10 mouse cellular contexts compared by ENCODE assay signal in genomic region chr13:4059363-4059762, GRCm38 (mm10). TPM values are rescaled to one million over a fixed set of nuclear protein-coding genes. Genes with fewer than 3 reads are reported as not detected.
DNase-seq lines count a peak whose midpoint lies in the region; ATAC-seq and TF ChIP-seq lines count a peak whose summit lies in the region.
"Had no signal": no experiment of that assay in that cellular context is flagged by ENCODE, and none has a peak within 500 bp of the region (broad histone marks: within the 10 kb centered on the region; RNA-seq: fewer than 3 reads in every experiment).

No protein-coding gene starts in this region.

- peak; percentile 28 for ATAC-seq in liver, postnatal 0 days
- no peak for ATAC-seq in liver, embryonic 12.5 days
- no peak for ATAC-seq in stomach, embryonic 15.5 days (ENCODE audit: insufficient read depth, low FRiP score, low read depth)
- ATAC-seq in forebrain, embryonic 12.5 days (ENCODE audit: low FRiP score) = no peak

- peak overlapping the region; percentile 39; the same call in 1 of the 2 replicates for H3K9ac ChIP-seq in liver, postnatal 0 days (replicated peaks)
- H3K9ac ChIP-seq in liver, embryonic 12.5 days = no peak overlapping the region
- no peak overlapping the region for H3K9ac ChIP-seq in stomach, embryonic 15.5 days
- no peak overlapping the region for H3K9ac ChIP-seq in forebrain, embryonic 12.5 days
- H3K9ac ChIP-seq: embryonic facial prominence, embryonic 12.5 days had no signal

- peaks cover 3% of the 10 kb centered on the region; the same call in 1 of the 2 replicates for H3K4me1 ChIP-seq in liver, postnatal 0 days (ENCODE audit: insufficient read depth)
- no peaks in the 10 kb centered on the region for H3K4me1 ChIP-seq in liver, embryonic 12.5 days
- H3K4me1 ChIP-seq in stomach, embryonic 15.5 days = 0 out of 2 replicates have a peak, but pooled peaks cover 4% of the 10 kb centered on the region
- no peaks in the 10 kb centered on the region for H3K4me1 ChIP-seq in forebrain, embryonic 12.5 days
- H3K4me1 ChIP-seq: embryonic facial prominence, embryonic 12.5 days had no signal

- peak; percentile 14 for DNase-seq in liver, postnatal 0 days
- peak; percentile 82 for DNase-seq in fibroblast of lung, adult 2 months (ENCODE audit: low read depth)
- DNase-seq in heart, postnatal 36 days = peak; percentile 3 to 10
- DNase-seq in adrenal gland, postnatal 4 days (ENCODE audit: low spot score in 2 of 2) = no peak
- DNase-seq: spleen, adult 18-20 months had no signal

- intact Hi-C loops in heart, postnatal 36 days (cut with DNase I) = no loop called here

- H3K4me2 ChIP-seq in liver, postnatal 0 days (ENCODE audit: low read depth, low read length) = peak overlapping the region; percentile 51
- no peak overlapping the region for H3K4me2 ChIP-seq in liver, embryonic 12.5 days
- H3K4me2 ChIP-seq in stomach, embryonic 15.5 days = peak overlapping the region; percentile 25; the same call in 1 of the 2 replicates
- no peak overlapping the region for H3K4me2 ChIP-seq in forebrain, embryonic 12.5 days
- H3K4me2 ChIP-seq: embryonic facial prominence, embryonic 12.5 days had no signal

- peak overlapping the region; percentile 34 for H3K4me3 ChIP-seq in liver, postnatal 0 days (ENCODE audit: low read depth, low read length)
- no peak overlapping the region for H3K4me3 ChIP-seq in liver, embryonic 12.5 days
- no peak overlapping the region for H3K4me3 ChIP-seq in stomach, embryonic 15.5 days (replicated peaks)
- no peak overlapping the region for H3K4me3 ChIP-seq in forebrain, embryonic 12.5 days (replicated peaks)
- H3K4me3 ChIP-seq: embryonic facial prominence, embryonic 12.5 days had no signal

- peak overlapping the region; percentile 44 for H3K27ac ChIP-seq in liver, postnatal 0 days (ENCODE audit: low read depth)
- no peak overlapping the region for H3K27ac ChIP-seq in liver, embryonic 12.5 days
- no peak overlapping the region; the same call in 1 of the 2 replicates for H3K27ac ChIP-seq in stomach, embryonic 15.5 days
- H3K27ac ChIP-seq in forebrain, embryonic 12.5 days = no peak overlapping the region
- H3K27ac ChIP-seq: embryonic facial prominence, embryonic 12.5 days had no signal

- H3K36me3 ChIP-seq in liver, postnatal 0 days (replicated peaks; ENCODE audit: insufficient read depth, low read length) = no peaks in the 10 kb centered on the region
- H3K36me3 ChIP-seq in liver, embryonic 12.5 days = no peaks in the 10 kb centered on the region
- H3K36me3 ChIP-seq in stomach, embryonic 15.5 days = no peaks in the 10 kb centered on the region
- H3K36me3 ChIP-seq in forebrain, embryonic 12.5 days (replicated peaks) = no peaks in the 10 kb centered on the region
- H3K36me3 ChIP-seq: embryonic facial prominence, embryonic 12.5 days had no signal

- no peak for TF ChIP-seq EP300 in liver, postnatal 0 days (IDR thresholded peaks at IDR 0.05; ENCODE audit: low read depth)

- H3K9me3 ChIP-seq in liver, postnatal 0 days (ENCODE audit: low read length) = no peaks in the 10 kb centered on the region
- no peaks in the 10 kb centered on the region for H3K9me3 ChIP-seq in liver, embryonic 12.5 days (replicated peaks)
- no peaks in the 10 kb centered on the region for H3K9me3 ChIP-seq in stomach, embryonic 15.5 days
- H3K9me3 ChIP-seq in forebrain, embryonic 12.5 days = no peaks in the 10 kb centered on the region
- H3K9me3 ChIP-seq: embryonic facial prominence, embryonic 12.5 days had no signal

- no peak for TF ChIP-seq CTCF in liver, postnatal 0 days (IDR thresholded peaks at IDR 0.05; ENCODE audit: low read depth)

- H3K27me3 ChIP-seq in liver, postnatal 0 days (ENCODE audit: insufficient read depth, low read length) = no peaks in the 10 kb centered on the region
- H3K27me3 ChIP-seq in liver, embryonic 12.5 days (replicated peaks) = no peaks in the 10 kb centered on the region
- no peaks in the 10 kb centered on the region for H3K27me3 ChIP-seq in stomach, embryonic 15.5 days (replicated peaks)
- H3K27me3 ChIP-seq in forebrain, embryonic 12.5 days = no peaks in the 10 kb centered on the region
- H3K27me3 ChIP-seq: embryonic facial prominence, embryonic 12.5 days had no signal

- WGBS in liver, postnatal 0 days (ENCODE audit: insufficient replicate concordance) = 23% methylated on average over 5 of the region's 5 CpGs
- 46% methylated on average over 5 of the region's 5 CpGs for WGBS in liver, embryonic 12.5 days (ENCODE audit: insufficient replicate concordance)
- 30% methylated on average over 5 of the region's 5 CpGs for WGBS in stomach, embryonic 15.5 days
- 56% methylated on average over 5 of the region's 5 CpGs for WGBS in forebrain, embryonic 12.5 days

RNA-seq across cellular contexts. Expression of gene Akr1c14, which starts 10.6 kb away (rescaled TPM):
- 35.1 and 41.2 TPM in 2 replicates for polyA plus RNA-seq in liver, postnatal 0 days (2015; fragmentation: Nextera tagmentation; extraction: Ambion mirVana)
- 0.12 and 0.13 TPM in 2 replicates for polyA plus RNA-seq in liver, embryonic 12.5 days (2016; fragmentation: Nextera tagmentation; extraction: Ambion mirVana)
- total RNA-seq in heart, postnatal 36 days (2021) = 1 to 10 TPM; 6.8 to 7.9 TPM
- 3.1 and 3.2 TPM in 2 replicates for polyA plus RNA-seq in stomach, embryonic 15.5 days (2015; fragmentation: Nextera tagmentation; extraction: Ambion mirVana)
- 10 to 100 TPM in 1 of 2 experiments, 1 to 10 TPM in 1; 2.5 to 14.8 TPM for total RNA-seq in adrenal gland, postnatal 4 days (2021)
- polyA plus RNA-seq in forebrain, embryonic 12.5 days (2016; fragmentation: Nextera tagmentation; extraction: Ambion mirVana) = 0.29 and 0.32 TPM in 2 replicates
- total RNA-seq: megakaryocyte progenitor cell, adult 5-6 weeks had no signal

Comparison
In these comparisons a context has a peak if more than half of its experiments do, and no peak if none do; other contexts are left out.
1. H3K4me2 ChIP-seq: peak in liver, postnatal 0 days (single experiment) and stomach, embryonic 15.5 days (single experiment); none in liver, embryonic 12.5 days (single experiment) and forebrain, embryonic 12.5 days (single experiment).
2. DNase-seq: peak in liver, postnatal 0 days (single experiment), fibroblast of lung, adult 2 months (single experiment) and heart, postnatal 36 days (2 of 2); none in adrenal gland, postnatal 4 days (0 of 2).